Comparison of ENCODE assay signal across 12 mouse cellular contexts in genomic region chr10:77182804-77183331, GRCm38 (mm10). TPM values are rescaled to one million over a fixed set of nuclear protein-coding genes. Genes with fewer than 3 reads are reported as not detected.
DNase-seq lines count a peak whose midpoint lies in the region; ATAC-seq lines count a peak whose summit lies in the region.
"Had no signal": no experiment of that assay in that cellular context is flagged by ENCODE, and none has a peak within 500 bp of the region (broad histone marks: within the 10 kb centered on the region; RNA-seq: fewer than 3 reads in every experiment).

No protein-coding gene starts in this region.

- H3K4me1 ChIP-seq in heart, embryonic 15.5 days (replicated peaks), result peaks cover 11% of the 10 kb centered on the region
- H3K4me1 ChIP-seq in midbrain, embryonic 10.5 days, result peaks cover 11% of the 10 kb centered on the region
- no peaks in the 10 kb centered on the region for H3K4me1 ChIP-seq in midbrain, embryonic 14.5 days (ENCODE audit: control insufficient read depth, insufficient read depth, low read length)
- H3K4me1 ChIP-seq in embryonic facial prominence, embryonic 15.5 days, result no peaks in the 10 kb centered on the region

- no peak overlapping the region for H3K9ac ChIP-seq in heart, embryonic 15.5 days
- H3K9ac ChIP-seq in midbrain, embryonic 14.5 days (replicated peaks; ENCODE audit: low read length), result no peak overlapping the region
- no peak overlapping the region for H3K9ac ChIP-seq in embryonic facial prominence, embryonic 15.5 days

- no peaks in the 10 kb centered on the region for H3K27me3 ChIP-seq in heart, embryonic 15.5 days
- no peaks in the 10 kb centered on the region for H3K27me3 ChIP-seq in midbrain, embryonic 10.5 days (ENCODE audit: low read depth, poor library complexity, severe bottlenecking)
- no peaks in the 10 kb centered on the region for H3K27me3 ChIP-seq in midbrain, embryonic 14.5 days (ENCODE audit: control insufficient read depth, insufficient read depth, low read length)
- H3K27me3 ChIP-seq in embryonic facial prominence, embryonic 15.5 days, result no peaks in the 10 kb centered on the region

- no peak overlapping the region for H3K4me3 ChIP-seq in heart, embryonic 15.5 days
- no peak overlapping the region for H3K4me3 ChIP-seq in midbrain, embryonic 10.5 days
- H3K4me3 ChIP-seq in midbrain, embryonic 14.5 days (replicated peaks; ENCODE audit: low read depth, low read length), result no peak overlapping the region
- H3K4me3 ChIP-seq in embryonic facial prominence, embryonic 15.5 days (replicated peaks), result no peak overlapping the region

- no peaks in the 10 kb centered on the region for H3K9me3 ChIP-seq in heart, embryonic 15.5 days (replicated peaks)
- no peaks in the 10 kb centered on the region for H3K9me3 ChIP-seq in midbrain, embryonic 10.5 days (replicated peaks)
- H3K9me3 ChIP-seq in midbrain, embryonic 14.5 days (ENCODE audit: control insufficient read depth, low read length), result no peaks in the 10 kb centered on the region
- H3K9me3 ChIP-seq in embryonic facial prominence, embryonic 15.5 days (replicated peaks), result no peaks in the 10 kb centered on the region

- 61% methylated on average over 3 of the region's 3 CpGs for WGBS in heart, embryonic 15.5 days
- 66% methylated on average over 3 of the region's 3 CpGs for WGBS in midbrain, embryonic 10.5 days
- 65% methylated on average over 3 of the region's 3 CpGs for WGBS in midbrain, embryonic 14.5 days
- WGBS in embryonic facial prominence, embryonic 15.5 days, result 66% methylated on average over 3 of the region's 3 CpGs

- H3K4me2 ChIP-seq in heart, embryonic 15.5 days, result no peak overlapping the region
- H3K4me2 ChIP-seq in midbrain, embryonic 14.5 days (ENCODE audit: low read length), result no peak overlapping the region
- no peak overlapping the region for H3K4me2 ChIP-seq in embryonic facial prominence, embryonic 15.5 days (replicated peaks)

- H3K36me3 ChIP-seq in heart, embryonic 15.5 days, result no peaks in the 10 kb centered on the region
- no peaks in the 10 kb centered on the region for H3K36me3 ChIP-seq in midbrain, embryonic 10.5 days
- no peaks in the 10 kb centered on the region for H3K36me3 ChIP-seq in midbrain, embryonic 14.5 days (ENCODE audit: control insufficient read depth, insufficient read depth, low read length)
- H3K36me3 ChIP-seq in embryonic facial prominence, embryonic 15.5 days, result no peaks in the 10 kb centered on the region

- ATAC-seq in heart, embryonic 15.5 days (replicated peaks; ENCODE audit: insufficient number of reproducible peaks, insufficient read depth, low FRiP score, low read depth), result peak; percentile 76
- no peak for ATAC-seq in midbrain, embryonic 14.5 days (ENCODE audit: low FRiP score, low TSS enrichment)
- peak; percentile 72; the same call in 1 of the 2 replicates for ATAC-seq in embryonic facial prominence, embryonic 15.5 days (ENCODE audit: insufficient number of reproducible peaks, low FRiP score, low TSS enrichment, low read depth)
- ATAC-seq: forebrain, embryonic 16.5 days; hindbrain, embryonic 16.5 days had no signal

- peak overlapping the region; percentile 50 for H3K27ac ChIP-seq in heart, embryonic 15.5 days
- H3K27ac ChIP-seq in midbrain, embryonic 10.5 days (replicated peaks), result peak overlapping the region; percentile 49; the same call in 1 of the 2 replicates
- H3K27ac ChIP-seq in midbrain, embryonic 14.5 days (replicated peaks; ENCODE audit: low read depth, low read length), result no peak overlapping the region
- H3K27ac ChIP-seq in embryonic facial prominence, embryonic 15.5 days (replicated peaks), result no peak overlapping the region

- no peak for DNase-seq in heart, adult 18-20 months
- DNase-seq in midbrain, embryonic 10.5 days (ENCODE audit: low spot score), result no peak
- no peak for DNase-seq in midbrain, embryonic 14.5 days
- DNase-seq in right cerebral cortex, postnatal 10 days (ENCODE audit: low spot score in 2 of 2), result no peak
- no peak for DNase-seq in yolk sac, embryonic 10.5 days (ENCODE audit: low spot score)
- no peak for DNase-seq in right cerebral cortex, postnatal 14 days
- DNase-seq: thymus, postnatal 14 days had no signal

RNA-seq across cellular contexts. Expression of gene Col18a1, which starts 16.5 kb away (rescaled TPM):
- polyA plus RNA-seq in heart, embryonic 15.5 days (2015; fragmentation: Nextera tagmentation; extraction: Ambion mirVana), result 108 and 136 TPM in 2 replicates
- 1 to 10 TPM; 7.9 to 8.5 TPM for total RNA-seq in heart, adult 18-20 months (2021)
- polyA plus RNA-seq in midbrain, embryonic 10.5 days (2016; fragmentation: Nextera tagmentation; extraction: Ambion mirVana), result 146 and 155 TPM in 2 replicates
- polyA plus RNA-seq in midbrain, embryonic 14.5 days (2014; fragmentation: Nextera tagmentation; extraction: Ambion mirVana), result 8.5 and 33.0 TPM in 2 replicates
- polyA plus RNA-seq in embryonic facial prominence, embryonic 15.5 days (2015; fragmentation: Nextera tagmentation; extraction: Ambion mirVana), result 85.6 and 86.5 TPM in 2 replicates
- total RNA-seq: megakaryocyte-erythroid progenitor cell, adult 5-6 weeks had no signal

Comparison
In these comparisons a context has a peak if more than half of its experiments do, and no peak if none do; other contexts are left out.
1. H3K27ac ChIP-seq: peak in heart, embryonic 15.5 days (single experiment) and midbrain, embryonic 10.5 days (single experiment); none in midbrain, embryonic 14.5 days (single experiment) and embryonic facial prominence, embryonic 15.5 days (single experiment).